Mouse (Mus musculus): ENCODE results near the gene Tmem269. TPM values are rescaled to one million over a fixed set of nuclear protein-coding genes. Genes with fewer than 3 reads are reported as not detected.

Gene Tmem269
- total RNA-seq, 1 experiment, result not detected

GRCm38 (mm10) chr4:119259344-119260254, 41.6 kb upstream of the Tmem269 start:
- in situ Hi-C loops (cut with MboI; ENCODE audit: low sequenced_read_pairs in 2 of 2, unreplicated experiment in 2 of 2), result no loop called here
- Histone ChIP-seq H3K4me3 (ENCODE audit: insufficient read depth in 1 of 2, low read depth in 1 of 2, low read length in 2 of 2, poor library complexity in 1 of 2, severe bottlenecking in 1 of 2) (no peak overlapping the region), H3K27ac (ENCODE audit: insufficient read depth, low read depth, low read length, poor library complexity, severe bottlenecking) (no peak overlapping the region), H3K4me1 (ENCODE audit: control insufficient read depth in 2 of 2, insufficient read depth in 2 of 2, low read length in 2 of 2, poor library complexity in 1 of 2) (peaks cover 0 to 14% of the 10 kb centered on the region in 2 experiments; a peak in 1 of 4 replicates), H3K36me3 (ENCODE audit: control insufficient read depth, insufficient read depth, low read length, poor library complexity, severe bottlenecking) (no peaks in the 10 kb centered on the region), H3K9ac (ENCODE audit: insufficient read depth, low read depth, low read length, poor library complexity, severe bottlenecking) (no peak overlapping the region), H3K9me3 (ENCODE audit: control insufficient read depth, insufficient read depth, low read depth, low read length) (no peaks in the 10 kb centered on the region)
- no peak for TF ChIP-seq ZC3H11A (IDR thresholded peaks at IDR 0.05; ENCODE audit: borderline replicate concordance, low read depth, low read length)
- TF ChIP-seq MAFK (IDR thresholded peaks at IDR 0.05; ENCODE audit: insufficient read depth, low read depth, low read length), result no peak
- TF ChIP-seq HCFC1 (IDR thresholded peaks at IDR 0.05; ENCODE audit: borderline replicate concordance, insufficient read depth, low read length), result no peak
- TF ChIP-seq CHD2 (IDR thresholded peaks at IDR 0.05; ENCODE audit: low read depth, low read length), result no peak
- no peak for TF ChIP-seq ZNF384 (IDR thresholded peaks at IDR 0.05; ENCODE audit: low read depth, low read length)
- DNase-seq (ENCODE audit: low read depth, low spot score), result peak; percentile 37

GRCm38 (mm10) chr4:119257083-119257482, 39.1 kb upstream of the Tmem269 start:
- no peak for DNase-seq (ENCODE audit: low read depth, low spot score)
- TF ChIP-seq ZNF384 (IDR thresholded peaks at IDR 0.05; ENCODE audit: low read depth, low read length) (no peak), HCFC1 (IDR thresholded peaks at IDR 0.05; ENCODE audit: borderline replicate concordance, insufficient read depth, low read length) (no peak), ZC3H11A (IDR thresholded peaks at IDR 0.05; ENCODE audit: borderline replicate concordance, low read depth, low read length) (no peak), CHD2 (IDR thresholded peaks at IDR 0.05; ENCODE audit: low read depth, low read length) (no peak)
- no peaks in the 10 kb centered on the region for H3K36me3 ChIP-seq (ENCODE audit: control insufficient read depth, insufficient read depth, low read length, poor library complexity, severe bottlenecking)
- no peak overlapping the region for H3K4me3 ChIP-seq (ENCODE audit: insufficient read depth in 1 of 2, low read depth in 1 of 2, low read length in 2 of 2, poor library complexity in 1 of 2, severe bottlenecking in 1 of 2)
- no peaks in the 10 kb centered on the region for H3K9me3 ChIP-seq (ENCODE audit: control insufficient read depth, insufficient read depth, low read depth, low read length)
- H3K27ac ChIP-seq (ENCODE audit: insufficient read depth, low read depth, low read length, poor library complexity, severe bottlenecking), result no peak overlapping the region
- H3K9ac ChIP-seq (ENCODE audit: insufficient read depth, low read depth, low read length, poor library complexity, severe bottlenecking), result no peak overlapping the region
- peaks cover 0 to 14% of the 10 kb centered on the region in 2 experiments; a peak in 1 of 4 replicates for H3K4me1 ChIP-seq (ENCODE audit: control insufficient read depth in 2 of 2, insufficient read depth in 2 of 2, low read length in 2 of 2, poor library complexity in 1 of 2)
- in situ Hi-C loops (cut with MboI; ENCODE audit: low sequenced_read_pairs in 2 of 2, unreplicated experiment in 2 of 2), result no loop called here

- Histone ChIP-seq H3K4me3 (ENCODE audit: insufficient read depth in 1 of 2, low read depth in 1 of 2, low read length in 2 of 2, poor library complexity in 1 of 2, severe bottlenecking in 1 of 2) (peak within 1 kb of the TSS; percentile 63 to 68), H3K4me1 (ENCODE audit: control insufficient read depth in 2 of 2, insufficient read depth in 2 of 2, low read length in 2 of 2, poor library complexity in 1 of 2) (peaks cover 0 to 10% of the 10 kb centered on the region in 2 experiments; a peak in 1 of 4 replicates), H3K36me3 (ENCODE audit: control insufficient read depth, insufficient read depth, low read length, poor library complexity, severe bottlenecking) (no peaks in the 10 kb centered on the region), H3K27ac (ENCODE audit: insufficient read depth, low read depth, low read length, poor library complexity, severe bottlenecking) (no peak within 1 kb of the TSS; the same call in 1 of the 2 replicates), H3K9me3 (ENCODE audit: control insufficient read depth, insufficient read depth, low read depth, low read length) (no peaks in the 10 kb centered on the region), H3K9ac (ENCODE audit: insufficient read depth, low read depth, low read length, poor library complexity, severe bottlenecking) (peak within 1 kb of the TSS; percentile 60; the same call in 1 of the 2 replicates)
- in situ Hi-C loops (cut with MboI; ENCODE audit: low sequenced_read_pairs in 2 of 2, unreplicated experiment in 2 of 2), result no loop called here
- DNase-seq (ENCODE audit: low read depth, low spot score), result no peak
- TF ChIP-seq ZNF384 (IDR thresholded peaks at IDR 0.05; ENCODE audit: low read depth, low read length), result no peak
- TF ChIP-seq ZC3H11A (IDR thresholded peaks at IDR 0.05; ENCODE audit: borderline replicate concordance, low read depth, low read length), result no peak
- TF ChIP-seq HCFC1 (IDR thresholded peaks at IDR 0.05; ENCODE audit: borderline replicate concordance, insufficient read depth, low read length), result no peak
- TF ChIP-seq MAFK (IDR thresholded peaks at IDR 0.05; ENCODE audit: insufficient read depth, low read depth, low read length), result no peak
- no peak for TF ChIP-seq CHD2 (IDR thresholded peaks at IDR 0.05; ENCODE audit: low read depth, low read length)
Measured at GRCm38 (mm10) chr4:119255351-119255750, 37.3 kb upstream of the Tmem269 start, which contains the start of gene Cldn19. Gene Cldn19, plus strand, starts transcription at chr4:119255414.

GRCm38 (mm10) chr4:119254012-119254618, 36.1 kb upstream of the Tmem269 start:
- Histone ChIP-seq H3K27ac (ENCODE audit: insufficient read depth, low read depth, low read length, poor library complexity, severe bottlenecking) (no peak overlapping the region), H3K36me3 (ENCODE audit: control insufficient read depth, insufficient read depth, low read length, poor library complexity, severe bottlenecking) (no peaks in the 10 kb centered on the region), H3K9me3 (ENCODE audit: control insufficient read depth, insufficient read depth, low read depth, low read length) (no peaks in the 10 kb centered on the region), H3K9ac (ENCODE audit: insufficient read depth, low read depth, low read length, poor library complexity, severe bottlenecking) (no peak overlapping the region), H3K4me1 (ENCODE audit: control insufficient read depth in 2 of 2, insufficient read depth in 2 of 2, low read length in 2 of 2, poor library complexity in 1 of 2) (peaks cover 0 to 3% of the 10 kb centered on the region in 2 experiments; a peak in 1 of 4 replicates), H3K4me3 (ENCODE audit: insufficient read depth in 1 of 2, low read depth in 1 of 2, low read length in 2 of 2, poor library complexity in 1 of 2, severe bottlenecking in 1 of 2) (no peak overlapping the region)
- DNase-seq (ENCODE audit: low read depth, low spot score), result no peak
- TF ChIP-seq ZC3H11A (IDR thresholded peaks at IDR 0.05; ENCODE audit: borderline replicate concordance, low read depth, low read length) (no peak), HCFC1 (IDR thresholded peaks at IDR 0.05; ENCODE audit: borderline replicate concordance, insufficient read depth, low read length) (no peak), MAFK (IDR thresholded peaks at IDR 0.05; ENCODE audit: insufficient read depth, low read depth, low read length) (no peak), ZNF384 (IDR thresholded peaks at IDR 0.05; ENCODE audit: low read depth, low read length) (no peak), CHD2 (IDR thresholded peaks at IDR 0.05; ENCODE audit: low read depth, low read length) (no peak)
- in situ Hi-C loops (cut with MboI; ENCODE audit: low sequenced_read_pairs in 2 of 2, unreplicated experiment in 2 of 2), result no loop called here

All from ES-E14 (cell line).